Mouse (Mus musculus): Measurements from ENCODE around the gene Fstl1.

GRCm38 (mm10) chr16:37842439-37842838 lies 65.8 kb downstream of the Fstl1 start:
- TF ChIP-seq CTCF (conservative IDR thresholded peaks at IDR 0.05; ENCODE audit: insufficient read depth, insufficient read length, low read depth, low read length) (no peak), POLR2A (IDR thresholded peaks at IDR 0.05; ENCODE audit: low read depth, low read length) (no peak)
